Mouse (Mus musculus) ES-E14 (cell line): ENCODE data around the gene Krtap10-4. TPM values are rescaled to one million over a fixed set of nuclear protein-coding genes. Genes with fewer than 3 reads are reported as not detected.

Source experiments
- DNase-seq: peaks from one replicate; pipeline ENCODE4 v3.0.0-alpha.2; 2013; ENCODE audit warnings: low read depth, low spot score
- H3K27ac ChIP-seq: 2 replicates; pipeline ENCODE4 v1.5.1; 2012; ENCODE audit warnings: low read depth, mild to moderate bottlenecking, low read length, moderate library complexity, mixed read lengths; ENCODE audit not compliant: poor library complexity, insufficient read depth, severe bottlenecking
- H3K36me3 ChIP-seq: 2 replicates; pipeline ENCODE4 v1.6.1; 2012; ENCODE audit warnings: mild to moderate bottlenecking, low read length, moderate library complexity, mixed read lengths; ENCODE audit not compliant: control insufficient read depth, poor library complexity, insufficient read depth, severe bottlenecking
- H3K4me1 ChIP-seq, 2 experiments: fragments of 150-350 bp in 1 of 2; sonication (generic) in 1 of 2; 2 replicates each; pipeline ENCODE4 v1.6.1; 2012; ENCODE audit warnings: low read length in 2 of 2, mild to moderate bottlenecking in 1 of 2, mixed read lengths in 1 of 2; ENCODE audit not compliant: control insufficient read depth in 2 of 2, insufficient read depth in 2 of 2, poor library complexity in 1 of 2
- H3K4me3 ChIP-seq, 2 experiments: fragments of 150-350 bp in 1 of 2; sonication (generic) in 1 of 2; 2 replicates each; pipeline ENCODE4 v1.5.1; 2012; ENCODE audit warnings: low read length in 2 of 2, low read depth in 1 of 2, mild to moderate bottlenecking in 1 of 2, mixed read lengths in 1 of 2; ENCODE audit not compliant: insufficient read depth in 1 of 2, poor library complexity in 1 of 2, severe bottlenecking in 1 of 2
- H3K9ac ChIP-seq: 2 replicates; pipeline ENCODE4 v1.6.1; 2012; ENCODE audit warnings: low read depth, mild to moderate bottlenecking, low read length, mixed read lengths; ENCODE audit not compliant: poor library complexity, insufficient read depth, severe bottlenecking
- H3K9me3 ChIP-seq: fragments of 150-350 bp; sonication (generic); 2 replicates; pipeline ENCODE4 v1.6.1; 2012; ENCODE audit warnings: low read depth, mild to moderate bottlenecking, low read length; ENCODE audit not compliant: control insufficient read depth, insufficient read depth
- CHD2 ChIP-seq: IDR thresholded peaks from 2 replicates; pipeline ENCODE4 v1.6.1; 2014; ENCODE audit warnings: mild to moderate bottlenecking, low read depth, low read length, inconsistent platforms
- HCFC1 ChIP-seq: IDR thresholded peaks from 2 replicates; pipeline ENCODE4 v1.6.1; 2012; ENCODE audit warnings: low read length, inconsistent platforms, borderline replicate concordance; ENCODE audit not compliant: insufficient read depth
- MAFK ChIP-seq: IDR thresholded peaks from 2 replicates; pipeline ENCODE4 v1.6.1; 2014; ENCODE audit warnings: mild to moderate bottlenecking, low read depth, low read length, inconsistent platforms; ENCODE audit not compliant: insufficient read depth
- ZC3H11A ChIP-seq: IDR thresholded peaks from 2 replicates; pipeline ENCODE4 v1.6.1; 2012; ENCODE audit warnings: low read depth, mild to moderate bottlenecking, inconsistent platforms, low read length, borderline replicate concordance
- ZNF384 ChIP-seq: IDR thresholded peaks from 2 replicates; pipeline ENCODE4 v1.6.1; 2012; ENCODE audit warnings: low read depth, low read length, inconsistent platforms
- in situ Hi-C, 2 experiments: fragments of 600-800 bp; cut with MboI; formaldehyde crosslinking; loops; one replicate each; pipeline ENCODE4 v1.15.1; 2025; ENCODE audit warnings: low sequenced_read_pairs in 2 of 2, inconsistent platforms in 1 of 2; ENCODE audit not compliant: unreplicated experiment in 2 of 2
- total RNA-seq: library from RNA; depleted of rRNA; stranded (reverse); fragments of 300-350 nt; gene quantifications from 2 replicates; pipeline ENCODE4 v1.2.3, GENCODE M21; 2012; rRNA removed

Gene Krtap10-4
- not detected in 2 replicates for total RNA-seq

DNA sequence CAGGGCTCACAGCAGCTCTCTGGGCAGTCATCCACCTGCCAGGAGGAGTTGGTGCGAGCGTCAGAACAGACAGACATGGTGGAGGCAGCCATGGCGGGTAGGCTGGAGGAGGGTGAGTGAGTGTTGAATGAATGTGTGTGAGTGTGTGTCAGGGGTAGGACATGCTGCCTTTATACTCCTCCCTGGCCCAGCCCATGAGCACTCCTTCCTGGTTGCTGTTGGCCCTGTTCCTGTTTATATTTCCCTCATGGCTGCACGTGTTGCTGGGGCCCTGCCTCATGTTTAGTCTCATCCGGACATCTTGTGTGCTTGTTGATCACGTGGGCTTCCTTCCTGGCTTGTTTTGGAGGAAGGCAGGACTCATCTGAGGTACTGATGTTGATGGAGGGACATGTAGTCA lies at the start of gene Krtap10-4:
Gene Krtap10-4, minus strand, starts transcription at position 145 of the 400 bp plus-strand sequence.
- H3K4me1 ChIP-seq: no peaks in the 10 kb centered on the region
- H3K9ac ChIP-seq: no peak within 1 kb of the TSS
- H3K27ac ChIP-seq: no peak within 1 kb of the TSS
- DNase-seq: no peak
- no peak for TF ChIP-seq CHD2
- no peak for TF ChIP-seq ZNF384
- TF ChIP-seq HCFC1: no peak
- no peak for TF ChIP-seq MAFK
- TF ChIP-seq ZC3H11A: no peak
- no peak within 1 kb of the TSS for H3K4me3 ChIP-seq
- H3K36me3 ChIP-seq: no peaks in the 10 kb centered on the region
- no peaks in the 10 kb centered on the region for H3K9me3 ChIP-seq
- in situ Hi-C loops: no loop called here

DNA sequence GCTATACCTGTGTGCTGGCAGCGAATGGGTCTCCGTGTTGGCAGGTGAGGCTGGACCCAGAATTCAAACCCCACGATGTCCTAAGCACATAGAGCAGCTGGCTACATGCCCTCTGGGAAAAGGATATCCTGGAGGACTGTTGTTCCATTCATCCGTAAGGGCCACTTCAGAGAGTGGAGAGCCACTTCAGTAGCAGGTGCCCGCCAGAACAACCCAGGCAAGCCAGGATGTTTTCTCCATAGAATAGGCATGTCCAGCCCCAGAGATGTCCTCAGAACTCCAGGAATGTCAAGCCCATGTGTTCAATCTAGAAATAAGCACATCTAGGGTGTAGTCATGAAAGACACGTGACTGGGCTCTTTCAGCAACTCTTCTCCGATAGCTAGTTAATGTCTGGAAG lies 42.8 kb upstream of the Krtap10-4 start:
- DNase-seq: no peak
- in situ Hi-C loops: no loop called here
- Histone ChIP-seq H3K4me3 (no peak overlapping the region), H3K9ac (no peak overlapping the region), H3K4me1 (no peaks in the 10 kb centered on the region), H3K9me3 (no peaks in the 10 kb centered on the region), H3K36me3 (no peaks in the 10 kb centered on the region), H3K27ac (no peak overlapping the region)
- no peak for TF ChIP-seq CHD2
- TF ChIP-seq ZNF384: no peak
- TF ChIP-seq MAFK: no peak
- TF ChIP-seq HCFC1: no peak
- TF ChIP-seq ZC3H11A: no peak

DNA sequence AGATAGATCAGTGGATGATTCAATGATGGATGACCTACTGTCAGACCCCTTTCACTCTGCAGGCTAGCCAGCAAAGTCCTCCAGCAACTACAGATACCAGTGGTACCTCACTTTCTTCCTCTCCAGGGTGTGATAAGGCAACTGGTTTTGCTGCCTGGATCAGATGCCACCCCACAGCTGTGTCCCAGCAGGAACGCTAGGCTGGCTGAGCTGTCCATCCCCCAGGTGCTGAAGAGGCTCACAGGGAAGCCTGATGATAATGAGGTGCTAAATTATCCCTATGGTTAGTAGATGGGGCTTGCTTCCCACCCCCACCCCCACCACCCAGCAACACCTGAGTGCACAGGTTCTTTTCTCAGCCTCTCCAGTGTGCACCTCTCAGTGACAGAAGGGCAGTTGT lies 40.7 kb upstream of the Krtap10-4 start:
- no peaks in the 10 kb centered on the region for H3K4me1 ChIP-seq
- H3K9ac ChIP-seq: no peak overlapping the region
- no peak overlapping the region for H3K27ac ChIP-seq
- H3K4me3 ChIP-seq: no peak overlapping the region
- H3K36me3 ChIP-seq: no peaks in the 10 kb centered on the region
- TF ChIP-seq MAFK (no peak), ZC3H11A (no peak), ZNF384 (no peak), HCFC1 (no peak), CHD2 (no peak)
- H3K9me3 ChIP-seq: no peaks in the 10 kb centered on the region
- DNase-seq: no peak
- in situ Hi-C loops: no loop called here

DNA sequence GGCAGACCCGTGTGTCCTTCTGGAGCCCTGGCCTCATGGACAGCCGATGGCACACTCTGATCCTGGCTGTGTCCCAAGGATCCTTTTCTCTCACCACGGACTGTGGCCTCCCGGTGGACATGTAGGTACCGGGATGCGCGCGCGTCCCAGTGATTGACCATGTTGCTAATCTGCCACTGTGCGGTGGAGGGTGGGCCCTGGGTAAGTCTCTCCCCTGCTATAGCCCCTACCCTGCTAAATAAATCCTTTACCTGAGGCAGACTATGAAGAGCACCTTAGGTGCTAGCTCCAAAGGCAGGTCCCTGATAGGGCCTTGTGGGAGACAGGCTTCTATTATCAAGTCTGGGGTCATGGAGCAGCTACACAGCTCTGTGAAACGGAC lies 37.9 kb upstream of the Krtap10-4 start:
- in situ Hi-C loops: no loop called here
- TF ChIP-seq ZNF384 (no peak), HCFC1 (no peak), ZC3H11A (no peak), MAFK (no peak), CHD2 (no peak)
- no peaks in the 10 kb centered on the region for H3K9me3 ChIP-seq
- H3K4me1 ChIP-seq: no peaks in the 10 kb centered on the region
- H3K36me3 ChIP-seq: no peaks in the 10 kb centered on the region
- no peak for DNase-seq
- H3K4me3 ChIP-seq: no peak overlapping the region
- H3K27ac ChIP-seq: no peak overlapping the region
- H3K9ac ChIP-seq: no peak overlapping the region
